Mouse (Mus musculus): Measurements from ENCODE around the gene Mindy1. TPM values are rescaled to one million over a fixed set of nuclear protein-coding genes. Genes with fewer than 3 reads are reported as not detected.

Mindy1 gene
- polyA plus RNA-seq, 1 experiment = 60.3 TPM

- no peaks in the 10 kb centered on the region; the same call in none of the 2 replicates for H3K4me1 ChIP-seq (ENCODE audit: control insufficient read depth, insufficient read depth, low read length)
- H3K4me3 ChIP-seq (ENCODE audit: control insufficient read depth, low read depth, low read length) = no peak overlapping the region
- no peak for TF ChIP-seq CTCF (IDR thresholded peaks at IDR 0.05; ENCODE audit: control insufficient read depth, insufficient read depth, insufficient replicate concordance, low read depth, low read length)
- TF ChIP-seq POLR2A (IDR thresholded peaks at IDR 0.05; ENCODE audit: control insufficient read depth, low read depth, low read length) = no peak
- H3K27me3 ChIP-seq (ENCODE audit: control insufficient read depth, insufficient read depth, low read length) = no peaks in the 10 kb centered on the region
- H3K27ac ChIP-seq (ENCODE audit: control insufficient read depth, insufficient read depth, low read depth, low read length) = no peak overlapping the region
- H3K36me3 ChIP-seq (ENCODE audit: control insufficient read depth, insufficient read depth, low read length) = no peaks in the 10 kb centered on the region
These were observed 11.4 kb upstream of the Mindy1 start for GRCm38 (mm10) chr3:95269789-95270188.

GRCm38 (mm10) chr3:95270766-95271364 lies 10.3 kb upstream of the Mindy1 start:
- Histone ChIP-seq H3K4me3 (ENCODE audit: control insufficient read depth, low read depth, low read length) (no peak overlapping the region), H3K27me3 (ENCODE audit: control insufficient read depth, insufficient read depth, low read length) (no peaks in the 10 kb centered on the region), H3K36me3 (ENCODE audit: control insufficient read depth, insufficient read depth, low read length) (no peaks in the 10 kb centered on the region), H3K27ac (ENCODE audit: control insufficient read depth, insufficient read depth, low read depth, low read length) (no peak overlapping the region), H3K4me1 (ENCODE audit: control insufficient read depth, insufficient read depth, low read length) (no peaks in the 10 kb centered on the region; the same call in none of the 2 replicates)
- no peak for TF ChIP-seq CTCF (IDR thresholded peaks at IDR 0.05; ENCODE audit: control insufficient read depth, insufficient read depth, insufficient replicate concordance, low read depth, low read length)
- no peak for TF ChIP-seq POLR2A (IDR thresholded peaks at IDR 0.05; ENCODE audit: control insufficient read depth, low read depth, low read length)

- Histone ChIP-seq H3K27ac (ENCODE audit: control insufficient read depth, insufficient read depth, low read depth, low read length) (no peak overlapping the region), H3K36me3 (ENCODE audit: control insufficient read depth, insufficient read depth, low read length) (no peaks in the 10 kb centered on the region), H3K4me1 (ENCODE audit: control insufficient read depth, insufficient read depth, low read length) (no peaks in the 10 kb centered on the region; the same call in 1 of the 2 replicates), H3K4me3 (ENCODE audit: control insufficient read depth, low read depth, low read length) (no peak overlapping the region), H3K27me3 (ENCODE audit: control insufficient read depth, insufficient read depth, low read length) (no peaks in the 10 kb centered on the region)
- TF ChIP-seq CTCF (IDR thresholded peaks at IDR 0.05; ENCODE audit: control insufficient read depth, insufficient read depth, insufficient replicate concordance, low read depth, low read length) (no peak), POLR2A (IDR thresholded peaks at IDR 0.05; ENCODE audit: control insufficient read depth, low read depth, low read length) (no peak)
These were observed 7.7 kb upstream of the Mindy1 start for GRCm38 (mm10) chr3:95273471-95273870.

GRCm38 (mm10) chr3:95274453-95274852 lies 6.7 kb upstream of the Mindy1 start:
- Histone ChIP-seq H3K27me3 (ENCODE audit: control insufficient read depth, insufficient read depth, low read length) (no peaks in the 10 kb centered on the region), H3K27ac (ENCODE audit: control insufficient read depth, insufficient read depth, low read depth, low read length) (no peak overlapping the region), H3K4me1 (ENCODE audit: control insufficient read depth, insufficient read depth, low read length) (no peaks in the 10 kb centered on the region; the same call in 1 of the 2 replicates), H3K4me3 (ENCODE audit: control insufficient read depth, low read depth, low read length) (no peak overlapping the region), H3K36me3 (ENCODE audit: control insufficient read depth, insufficient read depth, low read length) (no peaks in the 10 kb centered on the region)
- TF ChIP-seq CTCF (IDR thresholded peaks at IDR 0.05; ENCODE audit: control insufficient read depth, insufficient read depth, insufficient replicate concordance, low read depth, low read length) (no peak), POLR2A (IDR thresholded peaks at IDR 0.05; ENCODE audit: control insufficient read depth, low read depth, low read length) (no peak)

GRCm38 (mm10) chr3:95275161-95275560 lies 6.0 kb upstream of the Mindy1 start:
- no peak for TF ChIP-seq POLR2A (IDR thresholded peaks at IDR 0.05; ENCODE audit: control insufficient read depth, low read depth, low read length)
- no peak for TF ChIP-seq CTCF (IDR thresholded peaks at IDR 0.05; ENCODE audit: control insufficient read depth, insufficient read depth, insufficient replicate concordance, low read depth, low read length)
- Histone ChIP-seq H3K4me1 (ENCODE audit: control insufficient read depth, insufficient read depth, low read length) (no peaks in the 10 kb centered on the region; the same call in 1 of the 2 replicates), H3K27ac (ENCODE audit: control insufficient read depth, insufficient read depth, low read depth, low read length) (no peak overlapping the region), H3K4me3 (ENCODE audit: control insufficient read depth, low read depth, low read length) (no peak overlapping the region), H3K27me3 (ENCODE audit: control insufficient read depth, insufficient read depth, low read length) (no peaks in the 10 kb centered on the region), H3K36me3 (ENCODE audit: control insufficient read depth, insufficient read depth, low read length) (no peaks in the 10 kb centered on the region)

- no peak for TF ChIP-seq CTCF (IDR thresholded peaks at IDR 0.05; ENCODE audit: control insufficient read depth, insufficient read depth, insufficient replicate concordance, low read depth, low read length)
- no peak for TF ChIP-seq POLR2A (IDR thresholded peaks at IDR 0.05; ENCODE audit: control insufficient read depth, low read depth, low read length)
- Histone ChIP-seq H3K36me3 (ENCODE audit: control insufficient read depth, insufficient read depth, low read length) (no peaks in the 10 kb centered on the region), H3K27ac (ENCODE audit: control insufficient read depth, insufficient read depth, low read depth, low read length) (no peak overlapping the region), H3K27me3 (ENCODE audit: control insufficient read depth, insufficient read depth, low read length) (no peaks in the 10 kb centered on the region), H3K4me3 (ENCODE audit: control insufficient read depth, low read depth, low read length) (no peak overlapping the region), H3K4me1 (ENCODE audit: control insufficient read depth, insufficient read depth, low read length) (peaks cover 3% of the 10 kb centered on the region)
These were observed 4.7 kb upstream of the Mindy1 start for GRCm38 (mm10) chr3:95276428-95276934.

GRCm38 (mm10) chr3:95277149-95277551 lies 4.0 kb upstream of the Mindy1 start:
- TF ChIP-seq POLR2A (IDR thresholded peaks at IDR 0.05; ENCODE audit: control insufficient read depth, low read depth, low read length) = no peak
- TF ChIP-seq CTCF (IDR thresholded peaks at IDR 0.05; ENCODE audit: control insufficient read depth, insufficient read depth, insufficient replicate concordance, low read depth, low read length) = no peak
- Histone ChIP-seq H3K4me1 (ENCODE audit: control insufficient read depth, insufficient read depth, low read length) (peaks cover 3% of the 10 kb centered on the region), H3K27ac (ENCODE audit: control insufficient read depth, insufficient read depth, low read depth, low read length) (no peak overlapping the region)

More at GRCm38 (mm10) chr3:95277149-95277551, 4.0 kb upstream of the Mindy1 start:
- Histone ChIP-seq H3K36me3 (ENCODE audit: control insufficient read depth, insufficient read depth, low read length) (no peaks in the 10 kb centered on the region), H3K27me3 (ENCODE audit: control insufficient read depth, insufficient read depth, low read length) (no peaks in the 10 kb centered on the region), H3K4me3 (ENCODE audit: control insufficient read depth, low read depth, low read length) (no peak overlapping the region)
